In the genomic region with DNA sequence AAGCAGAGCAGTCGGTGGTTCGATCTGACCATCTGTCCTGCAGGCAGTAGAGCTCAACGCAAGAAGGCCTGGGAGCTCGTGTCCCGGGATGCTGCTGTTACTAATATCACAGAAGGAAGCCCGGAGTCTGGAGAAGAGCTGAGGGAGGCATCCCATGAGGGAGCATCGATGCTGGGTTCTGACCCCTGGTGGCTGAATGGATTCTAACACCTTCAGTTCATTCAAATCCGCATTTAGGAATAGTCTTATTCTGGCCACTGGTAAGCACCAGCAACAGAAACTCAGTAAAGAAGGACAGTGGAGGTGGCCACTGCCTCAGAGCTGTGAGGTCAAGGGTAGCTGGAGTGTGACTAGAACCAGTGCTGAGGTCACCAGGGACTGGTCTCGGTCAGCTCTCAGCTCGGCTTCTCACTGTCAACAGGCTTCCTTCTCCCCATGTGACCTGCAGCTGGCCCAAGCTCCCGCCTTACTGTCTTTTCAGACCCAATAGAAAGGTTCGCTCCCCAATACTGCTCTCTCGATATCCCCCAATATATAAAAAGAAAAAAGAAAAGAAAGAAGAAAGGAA, we compare ENCODE assay signal across 9 mouse cellular contexts. TPM values are rescaled to one million over a fixed set of nuclear protein-coding genes. Genes with fewer than 3 reads are reported as not detected.
DNase-seq lines count a peak whose midpoint lies in the region; ATAC-seq and TF ChIP-seq lines count a peak whose summit lies in the region.
"Had no signal": no experiment of that assay in that cellular context is flagged by ENCODE, and none has a peak within 500 bp of the region (broad histone marks: within the 10 kb centered on the region; RNA-seq: fewer than 3 reads in every experiment).

No protein-coding gene starts in this region.

- no peak overlapping the region for H3K4me2 ChIP-seq in forebrain, embryonic 14.5 days (ENCODE audit: low read length)
- H3K4me2 ChIP-seq in midbrain, embryonic 13.5 days (replicated peaks), result no peak overlapping the region
- H3K4me2 ChIP-seq: embryonic facial prominence, embryonic 12.5 days had no signal

- H3K9me3 ChIP-seq in forebrain, embryonic 14.5 days (replicated peaks; ENCODE audit: control insufficient read depth, low read length), result no peaks in the 10 kb centered on the region
- no peaks in the 10 kb centered on the region for H3K9me3 ChIP-seq in midbrain, embryonic 13.5 days
- H3K9me3 ChIP-seq: embryonic facial prominence, embryonic 12.5 days had no signal

- peak in 1 of 2 experiments; percentile 33 for DNase-seq in spleen, adult 2 months (ENCODE audit: low read depth in 1 of 2, low spot score in 2 of 2)
- DNase-seq in spleen, postnatal 14 days (ENCODE audit: low spot score in 2 of 2), result no peak
- peak; percentile 80 for DNase-seq in forebrain, embryonic 14.5 days (ENCODE audit: low spot score)
- DNase-seq in left cerebral cortex, adult 18-20 months (ENCODE audit: low spot score in 2 of 2), result peak; percentile 61 to 69

- peak; percentile 40; the same call in 1 of the 2 replicates for TF ChIP-seq CTCF in spleen, adult 2 months (IDR thresholded peaks at IDR 0.05; ENCODE audit: extremely low read depth, insufficient read depth, insufficient read length, insufficient replicate concordance)

- no peak overlapping the region for H3K4me3 ChIP-seq in spleen, adult 2 months (ENCODE audit: extremely low read depth, insufficient read depth, insufficient read length)
- H3K4me3 ChIP-seq in brown adipose tissue, adult 24 weeks (ENCODE audit: insufficient read depth, low read depth, low read length), result no peak overlapping the region
- H3K4me3 ChIP-seq in forebrain, embryonic 14.5 days (ENCODE audit: low read depth, low read length), result no peak overlapping the region
- H3K4me3 ChIP-seq in midbrain, embryonic 13.5 days (replicated peaks), result no peak overlapping the region
- H3K4me3 ChIP-seq: embryonic facial prominence, embryonic 12.5 days had no signal

- no peaks in the 10 kb centered on the region for H3K36me3 ChIP-seq in spleen, adult 2 months (ENCODE audit: control insufficient read depth, insufficient read depth, low read length)
- H3K36me3 ChIP-seq in forebrain, embryonic 14.5 days (ENCODE audit: control insufficient read depth, insufficient read depth, low read length), result no peaks in the 10 kb centered on the region
- no peaks in the 10 kb centered on the region for H3K36me3 ChIP-seq in midbrain, embryonic 13.5 days
- H3K36me3 ChIP-seq: embryonic facial prominence, embryonic 12.5 days had no signal

- ATAC-seq in forebrain, embryonic 14.5 days, result no peak
- ATAC-seq in hematopoietic stem cell, adult 5-6 weeks (replicated peaks in 1 of 2; ENCODE audit: insufficient read depth in 1 of 2, low FRiP score in 2 of 2, low TSS enrichment in 1 of 2, low read depth in 1 of 2, poor library complexity in 2 of 2, severe bottlenecking in 2 of 2), result peak; percentile 53 to 67; a peak in 3 of 4 replicates
- peak; percentile 63; the same call in 1 of the 2 replicates for ATAC-seq in midbrain, embryonic 13.5 days
- ATAC-seq in activated CD4-positive, CD25-positive, alpha-beta regulatory T cell, adult 4 months, result no peak

- H3K27me3 ChIP-seq in spleen, adult 2 months (ENCODE audit: control insufficient read depth, insufficient read depth, low read length), result no peaks in the 10 kb centered on the region
- H3K27me3 ChIP-seq in forebrain, embryonic 14.5 days (replicated peaks; ENCODE audit: control insufficient read depth, insufficient read depth, low read length), result no peaks in the 10 kb centered on the region
- H3K27me3 ChIP-seq in midbrain, embryonic 13.5 days, result 0 out of 2 replicates have a peak, but pooled peaks cover 4% of the 10 kb centered on the region
- H3K27me3 ChIP-seq: embryonic facial prominence, embryonic 12.5 days had no signal

- H3K4me1 ChIP-seq in spleen, adult 2 months (ENCODE audit: control insufficient read depth, insufficient read depth, insufficient read length), result peaks cover 9% of the 10 kb centered on the region
- peaks cover 3% of the 10 kb centered on the region; the same call in 1 of the 2 replicates for H3K4me1 ChIP-seq in brown adipose tissue, adult 24 weeks (ENCODE audit: control insufficient read depth, insufficient read depth, insufficient read length, low read length)
- H3K4me1 ChIP-seq in forebrain, embryonic 14.5 days (ENCODE audit: control insufficient read depth, insufficient read depth, low read length), result no peaks in the 10 kb centered on the region
- peaks cover 11% of the 10 kb centered on the region for H3K4me1 ChIP-seq in midbrain, embryonic 13.5 days (replicated peaks)
- H3K4me1 ChIP-seq: embryonic facial prominence, embryonic 12.5 days had no signal

- no peak for TF ChIP-seq POLR2A in spleen, adult 2 months (IDR thresholded peaks at IDR 0.05; ENCODE audit: low read depth, low read length)

- 43% methylated on average over 13 of the region's 13 CpGs for WGBS in spleen, adult 2 months
- 27% methylated on average over 13 of the region's 13 CpGs for WGBS in forebrain, embryonic 14.5 days
- 22% methylated on average over 13 of the region's 13 CpGs for WGBS in midbrain, embryonic 13.5 days

- no peak overlapping the region for H3K27ac ChIP-seq in spleen, adult 2 months (ENCODE audit: insufficient read depth, low read length)
- H3K27ac ChIP-seq in brown adipose tissue, adult 24 weeks (replicated peaks; ENCODE audit: low read depth, low read length), result 0 out of 2 replicates have a peak overlapping the region, but pooled peaks have one; percentile 37
- H3K27ac ChIP-seq in forebrain, embryonic 14.5 days (ENCODE audit: low read depth, low read length), result no peak overlapping the region
- H3K27ac ChIP-seq in midbrain, embryonic 13.5 days, result no peak overlapping the region
- H3K27ac ChIP-seq: embryonic facial prominence, embryonic 12.5 days had no signal

- no peak overlapping the region for H3K9ac ChIP-seq in forebrain, embryonic 14.5 days (ENCODE audit: low read length)
- no peak overlapping the region for H3K9ac ChIP-seq in midbrain, embryonic 13.5 days (replicated peaks)
- H3K9ac ChIP-seq: embryonic facial prominence, embryonic 12.5 days had no signal

RNA-seq across cellular contexts. Expression of a gene that starts 36.1 kb away (rescaled TPM):
- 4.0 and 5.8 TPM in 2 replicates for polyA plus RNA-seq in spleen, adult 2 months (2012; rRNA removed)
- polyA plus RNA-seq in brown adipose tissue, adult 24 weeks (2012; ENCODE audit: insufficient read depth, insufficient read length, missing spikeins), result 0.63 and 0.87 TPM in 2 replicates
- polyA plus RNA-seq in forebrain, embryonic 14.5 days (2014; fragmentation: Nextera tagmentation; extraction: Ambion mirVana), result 0.42 and 0.48 TPM in 2 replicates
- total RNA-seq in hematopoietic stem cell, adult 5-6 weeks (2017), result 5.7 and 5.9 TPM in 2 replicates
- total RNA-seq in left cerebral cortex, adult 18-20 months (2021), result 10 to 100 TPM; 15.3 to 15.5 TPM
- polyA plus RNA-seq in midbrain, embryonic 13.5 days (2015; fragmentation: Nextera tagmentation; extraction: Ambion mirVana), result 0.28 and 0.40 TPM in 2 replicates
- polyA plus RNA-seq in activated CD4-positive, CD25-positive, alpha-beta regulatory T cell, adult 4 months (2017; shearing (Covaris generic)), result 10 to 100 TPM in 1 of 2 experiments, 1 to 10 TPM in 1; 9.2 to 12.0 TPM

Comparison
In these comparisons a context has a peak if more than half of its experiments do, and no peak if none do; other contexts are left out.
1. DNase-seq: peak in forebrain, embryonic 14.5 days (single experiment) and left cerebral cortex, adult 18-20 months (2 of 2); none in spleen, postnatal 14 days (0 of 2).
2. ATAC-seq: peak in hematopoietic stem cell, adult 5-6 weeks (2 of 2) and midbrain, embryonic 13.5 days (single experiment); none in forebrain, embryonic 14.5 days (single experiment) and activated CD4-positive, CD25-positive, alpha-beta regulatory T cell, adult 4 months (single experiment).